Mouse (Mus musculus): Measurements from ENCODE around the gene Bola1. TPM values are rescaled to one million over a fixed set of nuclear protein-coding genes. Genes with fewer than 3 reads are reported as not detected.
A peak's percentile ranks its signal among the peaks of the same experiment; 100 is the strongest.
"Not testable (repeated sequence)": the region's sequence is repeated elsewhere in the genome, so short reads cannot be mapped to it uniquely, and the experiment has no call there.

Bola1 gene
- polyA plus RNA-seq, 1 experiment from 2014 or later = 54.8 TPM

GRCm38 (mm10) chr3:96231758-96232120 is 12.2 kb upstream of the Bola1 start:
- Histone ChIP-seq H3K9ac (no peak overlapping the region), H3K27ac (no peak overlapping the region), H3K36me3 (no peaks in the 10 kb centered on the region), H3K4me2 (no peak overlapping the region), H3K27me3 (replicated peaks) (no peaks in the 10 kb centered on the region), H3K9me3 (no peaks in the 10 kb centered on the region), H3K4me1 (peaks cover under 1% of the 10 kb centered on the region), H3K4me3 (replicated peaks) (no peak overlapping the region)
- ATAC-seq (ENCODE audit: insufficient read depth, low FRiP score, low read depth) = no peak
- WGBS = 61% methylated on average over 2 of the region's 2 CpGs

GRCm38 (mm10) chr3:96230910-96231757 is 11.6 kb upstream of the Bola1 start:
- no peaks in the 10 kb centered on the region for H3K9me3 ChIP-seq
- H3K27ac ChIP-seq = no peak overlapping the region
- H3K4me2 ChIP-seq = no peak overlapping the region
- H3K27me3 ChIP-seq (replicated peaks) = no peaks in the 10 kb centered on the region
- no peak overlapping the region for H3K4me3 ChIP-seq (replicated peaks)
- no peaks in the 10 kb centered on the region for H3K36me3 ChIP-seq
- H3K4me1 ChIP-seq = no peaks in the 10 kb centered on the region
- WGBS = 76% methylated on average over 4 of the region's 4 CpGs
- ATAC-seq (ENCODE audit: insufficient read depth, low FRiP score, low read depth) = no peak
- H3K9ac ChIP-seq = no peak overlapping the region

GRCm38 (mm10) chr3:96230404-96230803 is 10.9 kb upstream of the Bola1 start:
- Histone ChIP-seq H3K4me2 (no peak overlapping the region), H3K36me3 (no peaks in the 10 kb centered on the region), H3K27me3 (replicated peaks) (no peaks in the 10 kb centered on the region), H3K4me3 (replicated peaks) (no peak overlapping the region), H3K9ac (no peak overlapping the region), H3K27ac (no peak overlapping the region), H3K9me3 (no peaks in the 10 kb centered on the region), H3K4me1 (no peaks in the 10 kb centered on the region)
- ATAC-seq (ENCODE audit: insufficient read depth, low FRiP score, low read depth) = no peak
- 69% methylated on average over 2 of the region's 2 CpGs for WGBS

GRCm38 (mm10) chr3:96228828-96229227 is 9.3 kb upstream of the Bola1 start:
- no peak overlapping the region for H3K27ac ChIP-seq
- ATAC-seq (ENCODE audit: insufficient read depth, low FRiP score, low read depth) = no peak
- no peak overlapping the region for H3K4me3 ChIP-seq (replicated peaks)
- H3K4me1 ChIP-seq = no peaks in the 10 kb centered on the region
- no peaks in the 10 kb centered on the region for H3K27me3 ChIP-seq (replicated peaks)
- H3K4me2 ChIP-seq = no peak overlapping the region
- WGBS = 62% methylated on average over 2 of the region's 2 CpGs
- H3K9ac ChIP-seq = no peak overlapping the region
- H3K9me3 ChIP-seq = no peaks in the 10 kb centered on the region
- H3K36me3 ChIP-seq = no peaks in the 10 kb centered on the region

- WGBS = 52% methylated on average over 8 of the region's 8 CpGs
- Histone ChIP-seq H3K27me3 (replicated peaks) (no peaks in the 10 kb centered on the region), H3K9me3 (no peaks in the 10 kb centered on the region), H3K36me3 (no peaks in the 10 kb centered on the region), H3K4me3 (replicated peaks) (no peak overlapping the region), H3K4me2 (no peak overlapping the region), H3K4me1 (no peaks in the 10 kb centered on the region), H3K9ac (no peak overlapping the region), H3K27ac (no peak overlapping the region)
- no peak; the same call in 1 of the 2 replicates for ATAC-seq (ENCODE audit: insufficient read depth, low FRiP score, low read depth)
These were observed 7.5 kb upstream of the Bola1 start for GRCm38 (mm10) chr3:96226695-96227648.

GRCm38 (mm10) chr3:96225421-96225820 is 5.9 kb upstream of the Bola1 start:
- H3K27ac ChIP-seq = no peak overlapping the region
- H3K36me3 ChIP-seq = no peaks in the 10 kb centered on the region
- no peaks in the 10 kb centered on the region for H3K9me3 ChIP-seq
- no peak overlapping the region for H3K9ac ChIP-seq
- H3K27me3 ChIP-seq (replicated peaks) = no peaks in the 10 kb centered on the region
- no peak overlapping the region for H3K4me2 ChIP-seq
- no peak for ATAC-seq (ENCODE audit: insufficient read depth, low FRiP score, low read depth)
- H3K4me3 ChIP-seq (replicated peaks) = no peak overlapping the region
- WGBS = 52% methylated on average over 2 of the region's 2 CpGs
- H3K4me1 ChIP-seq = no peaks in the 10 kb centered on the region

- Histone ChIP-seq H3K36me3 (no peaks in the 10 kb centered on the region), H3K27me3 (replicated peaks) (no peaks in the 10 kb centered on the region), H3K27ac (no peak overlapping the region), H3K4me3 (replicated peaks) (no peak overlapping the region), H3K9me3 (no peaks in the 10 kb centered on the region), H3K4me1 (peaks cover 6% of the 10 kb centered on the region; the same call in 1 of the 2 replicates), H3K9ac (no peak overlapping the region), H3K4me2 (peak overlapping the region; percentile 74)
- ATAC-seq (ENCODE audit: insufficient read depth, low FRiP score, low read depth) = no peak
- WGBS = 87% methylated on average over 4 of the region's 4 CpGs
These were observed 3.3 kb upstream of the Bola1 start for GRCm38 (mm10) chr3:96222774-96223173.

- peak overlapping the region; percentile 46; the same call in 1 of the 2 replicates for H3K9ac ChIP-seq
- peak overlapping the region; percentile 74 for H3K4me2 ChIP-seq
- no peaks in the 10 kb centered on the region for H3K36me3 ChIP-seq
- H3K27me3 ChIP-seq (replicated peaks) = no peaks in the 10 kb centered on the region
- H3K4me3 ChIP-seq (replicated peaks) = peak overlapping the region; percentile 64
- WGBS = 26% methylated on average over 9 of the region's 9 CpGs
- peaks cover 6% of the 10 kb centered on the region; the same call in 1 of the 2 replicates for H3K4me1 ChIP-seq
- no peak for ATAC-seq (ENCODE audit: insufficient read depth, low FRiP score, low read depth)
- H3K9me3 ChIP-seq = no peaks in the 10 kb centered on the region
- H3K27ac ChIP-seq = peak overlapping the region; percentile 98
These were observed 2.1 kb upstream of the Bola1 start for GRCm38 (mm10) chr3:96221640-96222038.

- Histone ChIP-seq H3K27me3 (replicated peaks) (no peaks in the 10 kb centered on the region), H3K4me1 (peaks cover 6% of the 10 kb centered on the region; the same call in 1 of the 2 replicates), H3K9me3 (no peaks in the 10 kb centered on the region), H3K4me3 (replicated peaks) (peak within 1 kb of the TSS; percentile 64), H3K36me3 (no peaks in the 10 kb centered on the region), H3K27ac (peak within 1 kb of the TSS; percentile 98), H3K9ac (peak within 1 kb of the TSS; percentile 85), H3K4me2 (peak within 1 kb of the TSS; percentile 74)
- peak; percentile 94 for ATAC-seq (ENCODE audit: insufficient read depth, low FRiP score, low read depth)
- under 1% methylated on average over 43 of the region's 43 CpGs for WGBS
These were observed 1.5 kb upstream of the Bola1 start, which contains the start of the genes Hist2h2ac and Hist2h2be for GRCm38 (mm10) chr3:96220765-96221639. Gene Hist2h2ac, minus strand, starts transcription at chr3:96220880. Gene Hist2h2be, plus strand, starts transcription at chr3:96221119.

- Histone ChIP-seq H3K4me2 (peak overlapping the region; percentile 74), H3K9ac (peak overlapping the region; percentile 85), H3K4me3 (replicated peaks) (peak overlapping the region; percentile 64), H3K27ac (peak overlapping the region; percentile 98)
- WGBS = under 1% methylated on average over 28 of the region's 47 CpGs
- not testable (repeated sequence) for H3K9me3 ChIP-seq; H3K27me3 ChIP-seq (replicated peaks); ATAC-seq (ENCODE audit: insufficient read depth, low FRiP score, low read depth); H3K4me1 ChIP-seq; H3K36me3 ChIP-seq
These were observed 739 bp upstream of the Bola1 start for GRCm38 (mm10) chr3:96220131-96220764.

Data from stomach, embryonic 15.5 days (tissue).